Comparison of ENCODE assay signal across 10 mouse cellular contexts in the genomic region with DNA sequence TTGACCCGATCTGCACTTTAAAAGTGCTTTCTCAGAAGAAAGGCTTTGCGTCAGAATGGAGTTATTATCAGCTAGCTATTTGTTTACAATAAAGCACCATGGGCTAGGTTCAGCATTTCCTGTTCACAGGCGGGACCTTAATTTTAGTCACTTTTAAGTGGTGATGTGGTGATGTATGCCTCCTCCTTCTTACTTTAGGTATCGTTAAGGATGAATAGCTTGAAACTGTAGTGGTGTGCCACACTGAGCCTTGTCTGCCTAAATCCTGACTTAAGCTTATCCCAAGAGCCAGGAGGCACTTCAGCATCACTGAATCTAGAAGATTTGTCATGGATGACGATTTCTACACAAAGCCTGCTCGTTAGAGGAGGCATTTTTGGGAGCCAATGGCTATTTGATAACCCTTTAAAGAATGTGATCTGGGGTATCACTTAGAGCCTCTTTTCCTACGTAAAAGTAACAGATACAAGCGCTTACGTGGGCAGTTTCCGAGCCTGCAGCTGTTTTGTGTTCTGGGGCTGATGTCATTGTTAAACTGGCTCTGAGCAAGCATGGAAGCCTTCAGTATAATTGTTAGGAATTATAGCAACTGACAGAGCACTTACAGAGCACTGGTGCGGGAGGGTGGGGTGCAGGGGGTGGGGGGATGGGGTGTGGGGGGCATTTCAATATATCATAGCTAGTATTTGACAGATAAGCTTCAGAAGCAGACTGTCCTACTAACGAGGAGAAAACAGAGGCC.
DNase-seq lines count a peak whose midpoint lies in the region; ATAC-seq and TF ChIP-seq lines count a peak whose summit lies in the region.
"Had no signal": no experiment of that assay in that cellular context is flagged by ENCODE, and none has a peak within 500 bp of the region (broad histone marks: within the 10 kb centered on the region; RNA-seq: fewer than 3 reads in every experiment).

No protein-coding gene starts in this region.

- no peaks in the 10 kb centered on the region for H3K9me3 ChIP-seq in forebrain, embryonic 11.5 days (ENCODE audit: control insufficient read depth, low read length)
- no peaks in the 10 kb centered on the region for H3K9me3 ChIP-seq in forebrain, embryonic 10.5 days
- H3K9me3 ChIP-seq in embryonic facial prominence, embryonic 13.5 days: no peaks in the 10 kb centered on the region
- no peaks in the 10 kb centered on the region for H3K9me3 ChIP-seq in hindbrain, postnatal 0 days (ENCODE audit: low read length)
- no peaks in the 10 kb centered on the region for H3K9me3 ChIP-seq in neural tube, embryonic 13.5 days

- no peaks in the 10 kb centered on the region for H3K36me3 ChIP-seq in forebrain, embryonic 11.5 days (ENCODE audit: control insufficient read depth, insufficient read depth, low read length)
- H3K36me3 ChIP-seq in forebrain, embryonic 10.5 days (replicated peaks): peaks cover 14% of the 10 kb centered on the region
- peaks cover 7% of the 10 kb centered on the region; the same call in 1 of the 2 replicates for H3K36me3 ChIP-seq in embryonic facial prominence, embryonic 13.5 days
- H3K36me3 ChIP-seq in hindbrain, postnatal 0 days (ENCODE audit: insufficient read depth, low read length): no peaks in the 10 kb centered on the region
- H3K36me3 ChIP-seq in neural tube, embryonic 13.5 days: no peaks in the 10 kb centered on the region

- peaks cover 16% of the 10 kb centered on the region for H3K4me1 ChIP-seq in forebrain, embryonic 11.5 days (replicated peaks; ENCODE audit: control insufficient read depth, insufficient read depth, low read length)
- peaks cover 50% of the 10 kb centered on the region for H3K4me1 ChIP-seq in forebrain, embryonic 10.5 days
- H3K4me1 ChIP-seq in embryonic facial prominence, embryonic 13.5 days: peaks cover 55% of the 10 kb centered on the region
- peaks cover 7% of the 10 kb centered on the region for H3K4me1 ChIP-seq in hindbrain, postnatal 0 days (ENCODE audit: insufficient read depth, low read length)
- peaks cover 44% of the 10 kb centered on the region for H3K4me1 ChIP-seq in neural tube, embryonic 13.5 days (replicated peaks)

- DNase-seq in forebrain, embryonic 11.5 days (ENCODE audit: low spot score): no peak
- DNase-seq in forebrain, embryonic 10.5 days (ENCODE audit: extremely low spot score, low spot score): no peak
- DNase-seq in hindbrain, postnatal 0 days (ENCODE audit: low spot score): no peak
- no peak for DNase-seq in urinary bladder, postnatal 25 days (ENCODE audit: low spot score)
- no peak for DNase-seq in natural killer cell, adult 2 months (ENCODE audit: low spot score in 2 of 2)
- DNase-seq: cerebellum, postnatal 36 days; lung, adult 2 months had no signal

- ATAC-seq in forebrain, embryonic 11.5 days (replicated peaks; ENCODE audit: low FRiP score): no peak
- ATAC-seq in embryonic facial prominence, embryonic 13.5 days (ENCODE audit: insufficient number of reproducible peaks, insufficient read depth, low FRiP score, low TSS enrichment, low read depth): no peak
- no peak for ATAC-seq in hindbrain, postnatal 0 days
- peak; percentile 41; the same call in 1 of the 2 replicates for ATAC-seq in neural tube, embryonic 13.5 days (ENCODE audit: low read depth)
- ATAC-seq in monocyte, adult 5-6 weeks (replicated peaks; ENCODE audit: insufficient number of reproducible peaks, low FRiP score, low TSS enrichment, poor library complexity, severe bottlenecking): no peak

- no peaks in the 10 kb centered on the region for H3K27me3 ChIP-seq in forebrain, embryonic 11.5 days (ENCODE audit: control insufficient read depth, insufficient read depth, low read length)
- no peaks in the 10 kb centered on the region for H3K27me3 ChIP-seq in forebrain, embryonic 10.5 days (ENCODE audit: poor library complexity, severe bottlenecking)
- no peaks in the 10 kb centered on the region for H3K27me3 ChIP-seq in embryonic facial prominence, embryonic 13.5 days
- H3K27me3 ChIP-seq in hindbrain, postnatal 0 days (ENCODE audit: insufficient read depth, low read length): no peaks in the 10 kb centered on the region
- no peaks in the 10 kb centered on the region for H3K27me3 ChIP-seq in neural tube, embryonic 13.5 days

- no peak for TF ChIP-seq CTCF in hindbrain, postnatal 0 days (IDR thresholded peaks at IDR 0.05; ENCODE audit: low read depth)

- 20% methylated on average over 12 of the region's 12 CpGs for WGBS in forebrain, embryonic 11.5 days
- WGBS in forebrain, embryonic 10.5 days: 31% methylated on average over 12 of the region's 12 CpGs
- WGBS in embryonic facial prominence, embryonic 13.5 days: 27% methylated on average over 12 of the region's 12 CpGs
- 37% methylated on average over 12 of the region's 12 CpGs for whole genome bisulfite sequencing in hindbrain, postnatal 0 days
- WGBS in neural tube, embryonic 13.5 days: 22% methylated on average over 12 of the region's 12 CpGs

- no peak overlapping the region for H3K4me3 ChIP-seq in forebrain, embryonic 11.5 days (ENCODE audit: low read depth, low read length)
- H3K4me3 ChIP-seq in forebrain, embryonic 10.5 days: no peak overlapping the region
- H3K4me3 ChIP-seq in embryonic facial prominence, embryonic 13.5 days: no peak overlapping the region
- H3K4me3 ChIP-seq in hindbrain, postnatal 0 days (ENCODE audit: low read length): no peak overlapping the region
- H3K4me3 ChIP-seq in neural tube, embryonic 13.5 days: no peak overlapping the region

- no peak overlapping the region for H3K4me2 ChIP-seq in forebrain, embryonic 11.5 days (ENCODE audit: low read depth, low read length, severe bottlenecking)
- peak overlapping the region; percentile 14; the same call in 1 of the 2 replicates for H3K4me2 ChIP-seq in embryonic facial prominence, embryonic 13.5 days
- peak overlapping the region; percentile 23; the same call in 1 of the 2 replicates for H3K4me2 ChIP-seq in hindbrain, postnatal 0 days (ENCODE audit: low read depth, low read length)
- peak overlapping the region; percentile 37 for H3K4me2 ChIP-seq in neural tube, embryonic 13.5 days

- no peak overlapping the region for H3K9ac ChIP-seq in forebrain, embryonic 11.5 days (ENCODE audit: low read length)
- H3K9ac ChIP-seq in embryonic facial prominence, embryonic 13.5 days: no peak overlapping the region
- H3K9ac ChIP-seq in hindbrain, postnatal 0 days (replicated peaks; ENCODE audit: low read length): no peak overlapping the region
- H3K9ac ChIP-seq in neural tube, embryonic 13.5 days: no peak overlapping the region

- H3K27ac ChIP-seq in forebrain, embryonic 11.5 days (ENCODE audit: low read depth, low read length): 0 out of 2 replicates have a peak overlapping the region, but pooled peaks have one; percentile 18
- H3K27ac ChIP-seq in forebrain, embryonic 10.5 days: no peak overlapping the region
- peak overlapping the region; percentile 74 for H3K27ac ChIP-seq in embryonic facial prominence, embryonic 13.5 days
- no peak overlapping the region for H3K27ac ChIP-seq in hindbrain, postnatal 0 days
- H3K27ac ChIP-seq in neural tube, embryonic 13.5 days (replicated peaks): peak overlapping the region; percentile 61

Comparison
In these comparisons a context has a peak if more than half of its experiments do, and no peak if none do; other contexts are left out.
1. H3K27ac ChIP-seq: peak in forebrain, embryonic 11.5 days (single experiment), embryonic facial prominence, embryonic 13.5 days (single experiment) and neural tube, embryonic 13.5 days (single experiment); none in forebrain, embryonic 10.5 days (single experiment) and hindbrain, postnatal 0 days (single experiment).